Mouse (Mus musculus) thymus, adult 2 months (tissue): ENCODE results near the gene Gm5129.

ENCODE experiments used
- CTCF ChIP-seq: fragments of 200-500 bp; IDR thresholded peaks from 2 replicates; pipeline ENCODE4 v1.5.1; 2012; ENCODE audit warnings: mild to moderate bottlenecking, control low read depth, low read length, moderate library complexity, borderline replicate concordance; ENCODE audit not compliant: control insufficient read depth, poor library complexity, insufficient read depth; ENCODE audit errors: extremely low read depth
- POLR2A ChIP-seq: fragments of 200-500 bp; IDR thresholded peaks from 2 replicates; pipeline ENCODE4 v1.6.1; 2012; ENCODE audit warnings: mild to moderate bottlenecking, low read length, control low read depth, moderate library complexity; ENCODE audit not compliant: control insufficient read depth, poor library complexity, insufficient read depth; ENCODE audit errors: extremely low read depth

DNA sequence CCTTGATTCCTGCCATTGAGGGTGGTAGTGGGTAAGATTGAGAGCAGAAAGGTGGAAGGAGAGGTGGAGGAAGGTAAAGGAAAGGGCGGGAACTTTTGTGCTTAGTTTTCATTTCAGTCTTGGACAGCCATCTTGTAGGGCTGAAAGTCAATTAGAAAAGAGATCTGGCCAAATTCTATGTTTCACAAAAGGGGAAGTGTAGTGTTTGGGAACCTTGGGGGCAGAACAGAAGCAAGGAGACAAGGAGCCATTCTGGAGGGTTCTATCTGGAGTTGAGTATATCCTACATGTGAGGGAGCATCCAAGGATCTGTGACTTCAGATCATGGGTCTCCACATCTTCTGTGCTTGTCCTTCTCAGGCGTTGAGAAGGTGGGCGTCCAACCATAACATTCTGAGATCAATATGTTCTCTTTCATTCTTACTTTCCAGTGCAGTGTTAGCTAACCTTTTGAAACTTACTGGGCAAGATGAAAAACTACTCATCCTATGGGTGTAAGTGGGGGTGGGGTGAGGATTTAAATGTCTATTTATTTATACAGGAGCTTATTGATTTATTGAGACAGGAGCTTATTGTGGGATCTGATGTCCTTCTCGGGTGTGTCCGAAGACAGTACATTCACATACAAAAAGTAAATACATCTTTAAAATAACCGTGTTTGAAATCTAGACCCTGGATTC lies 765 bp downstream of the Gm5129 start:
- TF ChIP-seq CTCF (no peak), POLR2A (no peak)
